ENCODE assay signal across 13 mouse cellular contexts in genomic region chr19:40769341-40769770, GRCm38 (mm10). TPM values are rescaled to one million over a fixed set of nuclear protein-coding genes. Genes with fewer than 3 reads are reported as not detected.
A peak's percentile ranks its signal among the peaks of the same experiment; 100 is the strongest.
DNase-seq lines count a peak whose midpoint lies in the region; ATAC-seq and TF ChIP-seq lines count a peak whose summit lies in the region.
"Had no signal": no experiment of that assay in that cellular context is flagged by ENCODE, and none has a peak within 500 bp of the region (broad histone marks: within the 10 kb centered on the region; RNA-seq: fewer than 3 reads in every experiment).

No protein-coding gene starts in this region.

- H3K9me3 ChIP-seq in heart, embryonic 12.5 days (replicated peaks), result no peaks in the 10 kb centered on the region
- H3K9me3 ChIP-seq in MEL (replicated peaks; ENCODE audit: insufficient read depth, low read length), result no peaks in the 10 kb centered on the region
- no peaks in the 10 kb centered on the region for H3K9me3 ChIP-seq in heart, embryonic 16.5 days (replicated peaks; ENCODE audit: control insufficient read depth, low read length)
- H3K9me3 ChIP-seq: hindbrain, embryonic 15.5 days had no signal

- H3K4me2 ChIP-seq in heart, embryonic 12.5 days, result peak overlapping the region; percentile 40
- H3K4me2 ChIP-seq in heart, embryonic 16.5 days (ENCODE audit: low read depth, low read length), result no peak overlapping the region; the same call in 1 of the 2 replicates
- H3K4me2 ChIP-seq: hindbrain, embryonic 15.5 days had no signal

- TF ChIP-seq RAD21 in MEL (IDR thresholded peaks at IDR 0.05; ENCODE audit: low read depth, low read length), result no peak

- no peak for TF ChIP-seq CTCF in MEL (IDR thresholded peaks at IDR 0.05 in 2 of 3, conservative IDR thresholded peaks at IDR 0.05 in 1 of 3; ENCODE audit: control insufficient read depth in 1 of 3, insufficient read depth in 1 of 3, low read depth in 2 of 3, low read length in 3 of 3, poor library complexity in 1 of 3, severe bottlenecking in 1 of 3)

- peak; percentile 18; the same call in 1 of the 2 replicates for ATAC-seq in heart, embryonic 12.5 days (ENCODE audit: insufficient number of reproducible peaks, low FRiP score)
- 0 out of 2 replicates have a peak, but pooled peaks have one; percentile 28 for ATAC-seq in heart, embryonic 16.5 days (replicated peaks; ENCODE audit: extremely low read depth, insufficient read depth, low FRiP score)
- ATAC-seq: forebrain, embryonic 16.5 days had no signal

- H3K27me3 ChIP-seq in heart, embryonic 12.5 days (replicated peaks), result peaks cover 47% of the 10 kb centered on the region
- H3K27me3 ChIP-seq in MEL (ENCODE audit: control insufficient read depth in 1 of 2, insufficient read depth in 2 of 2, low read length in 2 of 2), result peaks cover 0 to 5% of the 10 kb centered on the region in 2 experiments
- peaks cover 4% of the 10 kb centered on the region for H3K27me3 ChIP-seq in heart, embryonic 16.5 days (ENCODE audit: control insufficient read depth, insufficient read depth, low read length)
- H3K27me3 ChIP-seq: CH12.LX; hindbrain, embryonic 15.5 days had no signal

- peaks cover 24% of the 10 kb centered on the region for H3K4me1 ChIP-seq in heart, embryonic 12.5 days (replicated peaks)
- peaks cover 0 to 6% of the 10 kb centered on the region in 2 experiments; a peak in 2 of 4 replicates for H3K4me1 ChIP-seq in MEL (ENCODE audit: control insufficient read depth in 1 of 2, insufficient read depth in 2 of 2, low read length in 2 of 2)
- H3K4me1 ChIP-seq in heart, embryonic 16.5 days (ENCODE audit: control insufficient read depth, insufficient read depth, low read length), result peaks cover 9% of the 10 kb centered on the region
- H3K4me1 ChIP-seq: hindbrain, embryonic 15.5 days had no signal

- H3K4me3 ChIP-seq in heart, embryonic 12.5 days, result no peak overlapping the region
- no peak overlapping the region for H3K4me3 ChIP-seq in MEL (ENCODE audit: control insufficient read depth in 1 of 2, insufficient read depth in 1 of 2, low read depth in 2 of 2, low read length in 2 of 2)
- no peak overlapping the region for H3K4me3 ChIP-seq in heart, embryonic 16.5 days (ENCODE audit: low read length)
- H3K4me3 ChIP-seq: hindbrain, embryonic 15.5 days had no signal

- WGBS in heart, embryonic 12.5 days, result 5% methylated on average over 7 of the region's 7 CpGs
- WGBS in heart, embryonic 16.5 days, result 12% methylated on average over 7 of the region's 7 CpGs

- no peak for TF ChIP-seq POLR2A in MEL (IDR thresholded peaks at IDR 0.05; ENCODE audit: control insufficient read depth in 1 of 2, insufficient read depth in 1 of 2, low read depth in 1 of 2, low read length in 2 of 2, poor library complexity in 1 of 2)

- TF ChIP-seq EP300 in MEL (IDR thresholded peaks at IDR 0.05; ENCODE audit: low read depth in 1 of 2, low read length in 2 of 2), result peak; percentile 87 to 92

- DNase-seq in heart, adult 9 months (ENCODE audit: low spot score in 2 of 2), result no peak
- peak; percentile 94 for DNase-seq in MEL (ENCODE audit: low read depth, low spot score)
- DNase-seq in lung, postnatal 36 days, result peak; percentile 11
- DNase-seq in layer of hippocampus, adult 18-20 months (ENCODE audit: low spot score in 2 of 2), result no peak
- no peak for DNase-seq in cerebellum, adult 8-10 months
- DNase-seq in frontal cortex, postnatal 36 days (ENCODE audit: low spot score in 2 of 2), result no peak
- DNase-seq: adrenal gland, postnatal 25 days; layer of hippocampus, adult 9-11 months had no signal

- H3K36me3 ChIP-seq in heart, embryonic 12.5 days, result no peaks in the 10 kb centered on the region
- H3K36me3 ChIP-seq in MEL (ENCODE audit: control insufficient read depth in 1 of 2, insufficient read depth in 2 of 2, low read length in 2 of 2), result peaks cover 0 to 7% of the 10 kb centered on the region in 2 experiments; a peak in 2 of 4 replicates
- no peaks in the 10 kb centered on the region for H3K36me3 ChIP-seq in heart, embryonic 16.5 days (ENCODE audit: control insufficient read depth, insufficient read depth)
- H3K36me3 ChIP-seq: hindbrain, embryonic 15.5 days had no signal

- H3K79me2 ChIP-seq in MEL (ENCODE audit: control insufficient read depth, insufficient read depth, low read length, poor library complexity), result no peaks in the 10 kb centered on the region

- no peak overlapping the region for H3K27ac ChIP-seq in heart, embryonic 12.5 days (ENCODE audit: poor library complexity, severe bottlenecking)
- no peak overlapping the region; the same call in 1 of the 2 replicates for H3K27ac ChIP-seq in MEL (ENCODE audit: control insufficient read depth, low read depth, low read length)
- H3K27ac ChIP-seq in heart, embryonic 16.5 days (ENCODE audit: low read length), result no peak overlapping the region
- H3K27ac ChIP-seq: hindbrain, embryonic 15.5 days had no signal

- no peak overlapping the region for H3K9ac ChIP-seq in heart, embryonic 12.5 days
- no peak overlapping the region for H3K9ac ChIP-seq in MEL (ENCODE audit: control insufficient read depth, low read depth, low read length, poor library complexity, severe bottlenecking)
- no peak overlapping the region for H3K9ac ChIP-seq in heart, embryonic 16.5 days (ENCODE audit: low read length)
- H3K9ac ChIP-seq: hindbrain, embryonic 15.5 days had no signal

TF ChIP-seq in MEL, 35 proteins besides CTCF, POLR2A, EP300 and RAD21:
- TF ChIP-seq MAX (IDR thresholded peaks at IDR 0.05; ENCODE audit: low read length) (peak; percentile 95), ZC3H11A (IDR thresholded peaks at IDR 0.05; ENCODE audit: low read depth, low read length) (no peak), TAL1 (IDR thresholded peaks at IDR 0.05; ENCODE audit: low read length) (peak; percentile 78), MEF2A (IDR thresholded peaks at IDR 0.05; ENCODE audit: extremely low read depth, insufficient replicate concordance, low read depth, low read length, poor library complexity, severe bottlenecking) (peak; percentile 93), KAT2A (conservative IDR thresholded peaks at IDR 0.05; ENCODE audit: low read depth, low read length) (peak; percentile 35; the same call in 1 of the 2 replicates), MXI1 (IDR thresholded peaks at IDR 0.05; ENCODE audit: low read depth, low read length) (peak; percentile 92), MAFK (IDR thresholded peaks at IDR 0.05; ENCODE audit: borderline replicate concordance, low read depth, low read length) (peak; percentile 77; the same call in 1 of the 2 replicates), MYC (IDR thresholded peaks at IDR 0.05; ENCODE audit: low read depth, low read length) (peak; percentile 95), MYB (IDR thresholded peaks at IDR 0.05; ENCODE audit: low read depth, low read length) (0 out of 2 replicates have a peak, but pooled peaks have one; percentile 45), SIN3A (IDR thresholded peaks at IDR 0.05; ENCODE audit: low read length) (peak; percentile 93), MAZ (IDR thresholded peaks at IDR 0.05; ENCODE audit: low read depth, low read length) (peak; percentile 57; the same call in 1 of the 2 replicates), CHD2 (IDR thresholded peaks at IDR 0.05; ENCODE audit: low read length) (no peak), E2F4 (IDR thresholded peaks at IDR 0.05; ENCODE audit: borderline replicate concordance, low read depth, low read length) (0 out of 2 replicates have a peak, but pooled peaks have one; percentile 61), ETS1 (IDR thresholded peaks at IDR 0.05; ENCODE audit: low read depth, low read length) (peak; percentile 99), ZNF384 (IDR thresholded peaks at IDR 0.05; ENCODE audit: low read depth, low read length) (peak; percentile 54), TCF12 (IDR thresholded peaks at IDR 0.05; ENCODE audit: low read depth, low read length) (peak; percentile 92), ELF1 (IDR thresholded peaks at IDR 0.05; ENCODE audit: low read depth, low read length) (no peak), HCFC1 (IDR thresholded peaks at IDR 0.05; ENCODE audit: low read depth, low read length) (peak; percentile 36; the same call in 1 of the 2 replicates), POLR2AphosphoS2 (IDR thresholded peaks at IDR 0.05; ENCODE audit: low read length) (no peak), RCOR1 (IDR thresholded peaks at IDR 0.05; ENCODE audit: low read depth, low read length) (peak; percentile 87), USF1 (IDR thresholded peaks at IDR 0.05; ENCODE audit: low read depth, low read length) (peak; percentile 92), GATA1 (IDR thresholded peaks at IDR 0.05; ENCODE audit: low read depth, low read length) (peak; percentile 96), ZMIZ1 (IDR thresholded peaks at IDR 0.05; ENCODE audit: low read depth, low read length) (no peak), BHLHE40 (IDR thresholded peaks at IDR 0.05; ENCODE audit: borderline replicate concordance, low read depth, low read length) (peak; percentile 97), JUND (IDR thresholded peaks at IDR 0.05; ENCODE audit: low read depth, low read length) (no peak), USF2 (IDR thresholded peaks at IDR 0.05; ENCODE audit: borderline replicate concordance in 1 of 2, insufficient read depth in 1 of 2, low read depth in 1 of 2, low read length in 2 of 2) (peak in 1 of 2 experiments; percentile 64; a peak in 2 of 4 replicates)

RNA-seq across cellular contexts. Expression of gene Cc2d2b, which starts 20.8 kb away (rescaled TPM):
- polyA plus RNA-seq in heart, embryonic 12.5 days (2016; fragmentation: Nextera tagmentation; extraction: Ambion mirVana), result 0.04 and 0.28 TPM in 2 replicates
- not detected in 2 replicates for total RNA-seq in MEL (2012; rRNA removed)
- polyA plus RNA-seq in MEL (2012; ENCODE audit: insufficient read depth in 1 of 2, insufficient read length in 2 of 2, low read depth in 1 of 2, low replicate concordance in 2 of 2, missing spikeins in 1 of 2), result not detected
- not detected in 2 replicates for polyA plus RNA-seq in heart, embryonic 16.5 days (2015; fragmentation: Nextera tagmentation; extraction: Ambion mirVana)
- 1 to 10 TPM in 1 of 2 experiments, under 1 TPM in 1; 0.54 to 1.1 TPM for total RNA-seq in layer of hippocampus, adult 18-20 months (2021)
- total RNA-seq: CH12.LX had no signal

Comparison
In these comparisons a context has a peak if more than half of its experiments do, and no peak if none do; other contexts are left out.
1. DNase-seq: peak in MEL (single experiment) and lung, postnatal 36 days (single experiment); none in heart, adult 9 months (0 of 2), layer of hippocampus, adult 18-20 months (0 of 2), cerebellum, adult 8-10 months (single experiment) and frontal cortex, postnatal 36 days (0 of 2).